Mouse (Mus musculus) left cerebral cortex, adult 9 months (tissue): ENCODE results near the gene Otub2.
"Not testable (repeated sequence)": the region's sequence is repeated elsewhere in the genome, so short reads cannot be mapped to it uniquely, and the experiment has no call there.

Source experiments
- DNase-seq, 2 experiments: peaks; one replicate each; pipeline ENCODE4 v3.0.0; 2022; ENCODE audit warnings: low spot score in 2 of 2

The Otub2 gene

DNA sequence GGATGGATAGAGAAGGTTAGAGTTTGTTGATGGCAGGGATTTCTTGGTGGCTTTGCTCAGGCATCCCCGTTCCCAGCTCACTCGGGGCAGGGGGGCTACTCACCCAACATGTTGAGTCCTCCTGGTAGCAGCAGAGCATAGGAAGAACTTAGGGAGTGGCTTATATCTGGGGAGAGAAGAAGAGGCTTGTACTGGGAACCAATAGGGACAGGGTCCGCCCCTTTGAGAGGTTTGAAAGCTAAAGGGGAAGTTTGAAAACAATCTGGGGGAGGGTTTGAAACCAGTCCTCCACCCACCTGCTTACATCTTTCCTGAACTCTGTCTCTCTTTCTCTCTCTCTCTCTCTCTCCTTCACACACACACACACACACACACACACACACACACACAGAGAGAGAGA is 55.0 kb downstream of the Otub2 start, which contains the start of gene Ifi27l2a:
Gene Ifi27l2a, minus strand, starts transcription at position 157 of the 400 bp plus-strand sequence.
- no peak for DNase-seq

DNA sequence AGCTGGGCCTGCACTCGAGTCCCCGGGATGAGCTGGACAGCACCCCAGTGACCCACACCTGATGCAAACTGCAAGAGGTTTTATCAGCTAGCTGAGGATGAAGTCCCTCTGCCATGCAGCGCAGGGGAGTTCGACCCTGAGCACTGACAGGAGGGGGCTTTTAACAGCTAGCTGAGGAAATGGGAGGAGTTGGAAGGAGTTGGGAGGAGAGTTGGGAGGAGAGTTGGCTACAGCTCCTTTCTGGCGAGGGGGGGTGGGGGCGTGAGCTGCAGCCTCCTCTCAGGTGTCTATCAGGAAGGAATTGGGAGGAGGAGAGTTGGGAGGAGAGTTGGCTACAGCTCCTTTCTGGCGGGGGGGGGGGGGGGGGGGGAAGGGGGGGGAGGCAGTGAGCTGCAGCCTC is 55.8 kb downstream of the Otub2 start:
- not testable (repeated sequence) for DNase-seq

DNA sequence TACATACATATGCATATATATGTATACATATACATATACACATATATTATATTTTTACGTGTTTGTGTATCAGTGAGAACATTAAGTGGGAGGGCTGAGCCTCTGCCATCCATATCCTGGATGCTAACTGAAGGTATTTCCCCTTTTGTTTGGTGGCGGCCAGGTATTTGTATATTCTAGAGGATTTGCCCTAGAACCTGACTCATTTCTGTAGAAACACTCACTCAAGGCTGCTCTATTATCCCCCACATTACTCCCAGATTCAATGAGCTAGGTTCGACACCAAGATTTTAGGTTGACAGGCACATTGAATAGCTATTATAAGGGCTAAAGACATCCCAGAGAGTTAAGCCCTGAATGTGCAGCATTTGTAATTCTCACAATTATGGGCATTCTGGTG is 56.6 kb downstream of the Otub2 start:
- DNase-seq: no peak

DNA sequence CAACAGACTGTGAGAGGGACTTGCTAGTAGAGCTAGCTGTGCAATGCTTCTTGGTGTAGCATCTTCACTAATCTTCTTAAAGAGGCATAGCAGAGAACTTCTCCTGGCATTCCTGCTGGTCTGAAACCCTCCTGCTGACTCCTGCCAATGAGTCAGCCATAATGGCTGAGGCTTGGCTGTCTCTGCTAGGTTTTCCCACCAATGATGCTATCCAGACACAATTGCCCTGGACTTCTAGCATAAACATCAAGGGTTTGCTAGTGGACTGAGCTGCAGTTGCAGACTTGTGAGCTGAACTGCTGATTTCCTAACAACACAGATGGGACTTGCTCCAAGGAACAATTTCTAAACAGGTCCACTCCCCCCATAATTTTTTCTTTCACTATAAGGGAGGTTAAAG is 64.9 kb downstream of the Otub2 start:
- DNase-seq: no peak
